Mouse (Mus musculus) CH12.LX (cell line): Measurements from ENCODE around the gene Ngfr. TPM values are rescaled to one million over a fixed set of nuclear protein-coding genes. Genes with fewer than 3 reads are reported as not detected.

ENCODE experiments used
- DNase-seq: peaks from one replicate; pipeline ENCODE4 v3.0.0-alpha.2; 2013; ENCODE audit errors: extremely low read depth
- H3K27ac ChIP-seq: 2 replicates; pipeline ENCODE4 v1.5.1; 2012; ENCODE audit warnings: low read depth, mild to moderate bottlenecking, control low read depth, moderate library complexity; ENCODE audit not compliant: insufficient read depth
- H3K27me3 ChIP-seq: replicated peaks from 2 replicates; pipeline ENCODE3; 2012; ENCODE audit warnings: inconsistent platforms
- H3K36me3 ChIP-seq, 2 experiments: replicated peaks in 1 of 2; 2 replicates each; pipeline versions ENCODE3 to v1.6.1; 2012; ENCODE audit warnings: inconsistent platforms in 1 of 2, low read length in 1 of 2, mild to moderate bottlenecking in 1 of 2, mixed read lengths in 1 of 2, moderate library complexity in 1 of 2; ENCODE audit not compliant: control insufficient read depth in 1 of 2, insufficient read depth in 1 of 2
- H3K4me1 ChIP-seq, 2 experiments: 2 replicates each; pipeline ENCODE4 v1.6.1; 2012; ENCODE audit warnings: inconsistent platforms in 1 of 2, moderate library complexity in 1 of 2; ENCODE audit not compliant: insufficient read depth in 2 of 2, control insufficient read depth in 1 of 2
- H3K4me2 ChIP-seq: 2 replicates; pipeline ENCODE4 v1.6.1; 2012; ENCODE audit warnings: low read depth, mild to moderate bottlenecking, control low read depth; ENCODE audit not compliant: poor library complexity, insufficient read depth, severe bottlenecking
- H3K4me3 ChIP-seq, 3 experiments: fragments of 150-350 bp in 1 of 3; sonication (generic) in 1 of 3; replicated peaks in 1 of 3; 2 replicates each; pipeline versions ENCODE3 to v1.5.1; 2011 to 2012; ENCODE audit warnings: low read depth in 2 of 3, low read length in 2 of 3, mild to moderate bottlenecking in 2 of 3, moderate library complexity in 2 of 3, control low read depth in 1 of 3, improper control_type of control experiment in 1 of 3, inconsistent platforms in 1 of 3, mixed read lengths in 1 of 3; ENCODE audit not compliant: poor library complexity in 1 of 3
- H3K79me2 ChIP-seq: replicated peaks from 2 replicates; pipeline ENCODE4 v1.6.1; 2012; ENCODE audit warnings: mild to moderate bottlenecking, moderate library complexity; ENCODE audit not compliant: control insufficient read depth, poor library complexity, insufficient read depth, severe bottlenecking; ENCODE audit errors: extremely low read depth
- H3K9ac ChIP-seq: 2 replicates; pipeline ENCODE4 v1.6.1; 2012; ENCODE audit warnings: low read depth, mild to moderate bottlenecking, control low read depth, moderate library complexity; ENCODE audit not compliant: insufficient read depth
- H3K9me3 ChIP-seq: replicated peaks from 2 replicates; pipeline ENCODE3; 2012; ENCODE audit warnings: low read length, inconsistent platforms, mixed read lengths
- BHLHE40 ChIP-seq: IDR thresholded peaks from 2 replicates; pipeline ENCODE4 v1.6.1; 2011; ENCODE audit warnings: mild to moderate bottlenecking, low read depth, low read length, improper control_type of control experiment
- CHD1 ChIP-seq: IDR thresholded peaks from 2 replicates; pipeline ENCODE4 v1.6.1; 2012; ENCODE audit warnings: low read depth, low read length, improper control_type of control experiment, inconsistent platforms
- CTCF ChIP-seq, 2 experiments: IDR thresholded peaks in 1 of 2; conservative IDR thresholded peaks in 1 of 2; 2 replicates each; pipeline ENCODE4 v1.5.1; 2011 to 2012; ENCODE audit warnings: low read depth in 2 of 2, low read length in 2 of 2, improper control_type of control experiment in 1 of 2, inconsistent platforms in 1 of 2, mild to moderate bottlenecking in 1 of 2, moderate library complexity in 1 of 2
- E2F4 ChIP-seq: IDR thresholded peaks from 2 replicates; pipeline ENCODE4 v1.6.1; 2011; ENCODE audit warnings: low read depth, low read length, improper control_type of control experiment; ENCODE audit not compliant: insufficient replicate concordance
- EP300 ChIP-seq: IDR thresholded peaks from 2 replicates; pipeline ENCODE4 v1.6.1; 2011; ENCODE audit warnings: low read length, improper control_type of control experiment
- ETS1 ChIP-seq: conservative IDR thresholded peaks from 2 replicates; pipeline ENCODE4 v1.6.1; 2012; ENCODE audit warnings: low read depth, mild to moderate bottlenecking, inconsistent platforms, low read length, improper control_type of control experiment, moderate library complexity
- IRF4 ChIP-seq: IDR thresholded peaks from 2 replicates; pipeline ENCODE4 v1.6.1; 2014; ENCODE audit warnings: low read depth, mild to moderate bottlenecking, inconsistent platforms, low read length, improper control_type of control experiment
- JUN ChIP-seq: IDR thresholded peaks from 2 replicates; pipeline ENCODE4 v1.6.1; 2011; ENCODE audit warnings: low read depth, mild to moderate bottlenecking, low read length, improper control_type of control experiment, moderate library complexity; ENCODE audit not compliant: insufficient read depth
- JUND ChIP-seq: conservative IDR thresholded peaks from 2 replicates; pipeline ENCODE4 v1.6.1; 2011; ENCODE audit warnings: low read depth, low read length, improper control_type of control experiment
- MEF2A ChIP-seq: IDR thresholded peaks from 2 replicates; pipeline ENCODE4 v1.6.1; 2014; ENCODE audit warnings: low read depth, mild to moderate bottlenecking, inconsistent platforms, low read length, improper control_type of control experiment, borderline replicate concordance
- MXI1 ChIP-seq: IDR thresholded peaks from 2 replicates; pipeline ENCODE4 v1.6.1; 2011; ENCODE audit warnings: mild to moderate bottlenecking, low read depth, low read length, improper control_type of control experiment
- MYC ChIP-seq: IDR thresholded peaks from 2 replicates; pipeline ENCODE4 v1.6.1; 2011; ENCODE audit warnings: low read depth, mild to moderate bottlenecking, improper control_type of control experiment, low read length
- NELFE ChIP-seq: IDR thresholded peaks from 2 replicates; pipeline ENCODE4 v1.6.1; 2011; ENCODE audit warnings: low read depth, low read length, improper control_type of control experiment
- NRF1 ChIP-seq: IDR thresholded peaks from 2 replicates; pipeline ENCODE4 v1.6.1; 2014; ENCODE audit warnings: low read depth, mild to moderate bottlenecking, inconsistent platforms, low read length, improper control_type of control experiment, moderate library complexity
- POLR2AphosphoS2 ChIP-seq: IDR thresholded peaks from 2 replicates; pipeline ENCODE4 v1.6.1; 2011; ENCODE audit warnings: low read depth, low read length, improper control_type of control experiment
- SMC3 ChIP-seq: IDR thresholded peaks from 2 replicates; pipeline ENCODE4 v1.6.1; 2011; ENCODE audit warnings: low read depth, low read length, improper control_type of control experiment
- TBP ChIP-seq: conservative IDR thresholded peaks from 2 replicates; pipeline ENCODE4 v1.6.1; 2011; ENCODE audit warnings: low read depth, low read length, improper control_type of control experiment
- TCF12 ChIP-seq: IDR thresholded peaks from 2 replicates; pipeline ENCODE4 v1.6.1; 2014; ENCODE audit warnings: low read depth, mild to moderate bottlenecking, inconsistent platforms, low read length, improper control_type of control experiment
- ZC3H11A ChIP-seq: IDR thresholded peaks from 2 replicates; pipeline ENCODE4 v1.6.1; 2012; ENCODE audit warnings: low read depth, mild to moderate bottlenecking, inconsistent platforms, low read length, improper control_type of control experiment
- ZKSCAN1 ChIP-seq: IDR thresholded peaks from 2 replicates; pipeline ENCODE4 v1.6.1; 2012; ENCODE audit warnings: low read depth, inconsistent platforms, low read length, improper control_type of control experiment, borderline replicate concordance
- ZMIZ1 ChIP-seq: IDR thresholded peaks from 2 replicates; pipeline ENCODE4 v1.6.1; 2012; ENCODE audit warnings: low read depth, mild to moderate bottlenecking, inconsistent platforms, low read length, improper control_type of control experiment
- ZNF384 ChIP-seq: IDR thresholded peaks from 2 replicates; pipeline ENCODE4 v1.6.1; 2012; ENCODE audit warnings: low read depth, low read length, improper control_type of control experiment, inconsistent platforms
- dilution Hi-C: fragments of 300-500 bp; cut with MboI; formaldehyde crosslinking; loops from 2 replicates; pipeline ENCODE4 v1.14.3; 2020; ENCODE audit warnings: low sequenced_read_pairs; ENCODE audit not compliant: extremely low pct_unique_long_range_greater_than_20kb, extremely low pct_ligation_motif_present
- in situ Hi-C: fragments of 300-500 bp; cut with MboI; formaldehyde crosslinking; loops from 3 replicates; pipeline ENCODE4 v1.14.3; 2019; ENCODE audit warnings: low sequenced_read_pairs, low pct_ligation_motif_present, low pct_unique_long_range_greater_than_20kb, mixed read lengths
- polyA plus RNA-seq: library from polyadenylated mRNA; unstranded; fragments of >175 nt; gene quantifications from 2 replicates; pipeline ENCODE4 v1.2.1, GENCODE M21; 2012; ENCODE audit warnings: low read depth; ENCODE audit not compliant: insufficient read length
- total RNA-seq, 2 experiments: library from RNA; depleted of rRNA; stranded (reverse); fragments of 300-350 nt in 1 of 2; fragments of >200 nt in 1 of 2; gene quantifications; 2 replicates each; pipeline ENCODE4 v1.2.3; 2012 to 2014

Ngfr gene
- total and polyA plus RNA-seq, 3 experiments: not detected

DNA sequence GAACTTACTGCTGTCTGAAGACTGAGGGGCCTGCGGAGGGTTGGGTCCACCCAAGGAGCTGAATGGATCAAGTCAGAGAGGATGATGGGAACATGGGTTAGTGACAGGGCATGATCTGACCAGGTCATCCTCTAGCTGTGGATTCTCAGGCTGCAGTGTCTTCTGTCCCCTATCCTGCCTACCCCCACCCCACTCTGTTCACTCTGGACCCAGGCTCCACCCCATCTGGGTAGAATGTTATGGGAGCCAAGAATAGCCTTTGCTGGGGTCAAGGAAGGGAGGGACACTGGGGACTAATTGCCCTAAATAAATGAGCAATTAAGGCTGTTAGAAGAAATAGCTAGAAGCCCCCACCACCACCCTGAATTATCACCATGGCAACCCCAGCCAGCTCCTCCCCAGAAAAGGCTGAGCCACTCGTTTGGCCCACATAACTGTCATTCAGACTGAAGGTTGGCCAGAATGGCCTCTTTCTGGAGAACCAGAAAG is 46.0 kb upstream of the Ngfr start:
- no peak overlapping the region for H3K9ac ChIP-seq
- in situ Hi-C loops: no loop called here
- dilution Hi-C loops: no loop called here
- H3K79me2 ChIP-seq: no peaks in the 10 kb centered on the region
- H3K27ac ChIP-seq: no peak overlapping the region
- H3K27me3 ChIP-seq: peaks cover 87% of the 10 kb centered on the region
- no peak for TF ChIP-seq CHD1
- TF ChIP-seq MXI1: no peak
- no peak for TF ChIP-seq TBP
- TF ChIP-seq CTCF (conservative IDR thresholded peaks at IDR 0.05 in 1 of 2, IDR thresholded peaks at IDR 0.05 in 1 of 2; ENCODE audit: low read depth in 2 of 2, low read length in 2 of 2): no peak
- no peak for TF ChIP-seq JUND
- TF ChIP-seq BHLHE40: no peak
- TF ChIP-seq EP300: no peak
- no peak for TF ChIP-seq JUN
- TF ChIP-seq, all 38 proteins: peak for 0
- no peak for DNase-seq
- Histone ChIP-seq H3K4me1 (no peaks in the 10 kb centered on the region), H3K9me3 (peaks cover 7% of the 10 kb centered on the region), H3K36me3 (no peaks in the 10 kb centered on the region), H3K4me2 (no peak overlapping the region), H3K4me3 (no peak overlapping the region)

- H3K9me3 ChIP-seq: no peaks in the 10 kb centered on the region
- no peak overlapping the region for H3K27ac ChIP-seq
- no peak for TF ChIP-seq ZNF384
- no peak for TF ChIP-seq CHD1
- no peak for TF ChIP-seq ETS1
- no peak for TF ChIP-seq IRF4
- TF ChIP-seq NELFE: no peak
- no peak for TF ChIP-seq MEF2A
- no peak for TF ChIP-seq NRF1
- no peak for TF ChIP-seq SMC3
- TF ChIP-seq BHLHE40: no peak
- TF ChIP-seq ZC3H11A: no peak
- no peak for TF ChIP-seq MXI1
- TF ChIP-seq TCF12: no peak
- TF ChIP-seq POLR2AphosphoS2: no peak
- no peak for TF ChIP-seq ZMIZ1
- TF ChIP-seq JUN: no peak
- TF ChIP-seq JUND: no peak
- TF ChIP-seq E2F4: no peak
- TF ChIP-seq MYC: no peak
- no peak for TF ChIP-seq ZKSCAN1
- H3K27me3 ChIP-seq: peaks cover 89% of the 10 kb centered on the region
- no peak for DNase-seq
- H3K79me2 ChIP-seq: no peaks in the 10 kb centered on the region
- H3K4me3 ChIP-seq: no peak overlapping the region
- no peaks in the 10 kb centered on the region for H3K36me3 ChIP-seq
- no peak overlapping the region for H3K4me2 ChIP-seq
- H3K4me1 ChIP-seq: no peaks in the 10 kb centered on the region
- in situ Hi-C loops: no loop called here
- H3K9ac ChIP-seq: no peak overlapping the region
- dilution Hi-C loops: no loop called here
Measured at GRCm38 (mm10) chr11:95632474-95632873, 44.9 kb upstream of the Ngfr start.
